Mouse (Mus musculus) E14TG2a.4 (cell line): Measurements from ENCODE around the gene Dync2li1.

Experiments
- CTCF ChIP-seq: conservative IDR thresholded peaks from 2 replicates; pipeline ENCODE4 v1.5.1; 2014; ENCODE audit warnings: low read length
- POU5F1 ChIP-seq: IDR thresholded peaks from 2 replicates; pipeline ENCODE4 v1.6.1; 2014; ENCODE audit warnings: low read length, borderline replicate concordance

- TF ChIP-seq CTCF (no peak), POU5F1 (no peak)
These were observed 8.3 kb upstream of the Dync2li1 start for GRCm38 (mm10) chr17:84617953-84618352.
